Mouse (Mus musculus): ENCODE results near the gene Fam8a1.
A peak's percentile ranks its signal among the peaks of the same experiment; 100 is the strongest.

Gene Fam8a1

DNA sequence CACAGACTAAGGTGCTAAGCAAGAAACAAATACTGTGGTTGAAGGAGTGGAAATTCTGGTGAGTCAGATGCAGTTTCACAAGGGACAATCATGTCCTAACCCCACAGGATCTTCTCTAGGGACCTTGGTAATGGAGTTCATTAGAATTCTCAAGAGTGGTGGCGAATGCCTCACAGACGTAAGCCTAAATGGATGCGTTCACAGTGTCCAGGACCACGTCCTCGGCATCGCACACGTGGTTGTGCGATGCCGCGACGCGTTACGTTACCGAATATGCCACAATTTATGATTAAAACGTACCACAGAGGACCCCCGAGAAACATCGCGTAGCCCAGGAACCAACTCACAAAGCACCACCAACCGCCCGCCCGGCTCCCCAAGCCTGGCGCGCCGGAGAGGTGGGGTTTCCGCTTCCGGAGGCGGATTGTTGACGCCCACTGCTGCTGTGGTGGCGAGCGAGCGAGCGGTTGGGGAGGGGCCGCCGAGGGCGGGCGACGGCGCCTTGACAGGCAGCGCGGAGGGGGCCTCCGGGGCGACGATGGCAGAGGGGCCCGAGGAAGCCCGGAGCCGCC is at the start of gene Fam8a1:
Fam8a1 (plus strand) TSS at position 475 of the 572 bp plus-strand sequence.
- DNase-seq (ENCODE audit: low read depth, low spot score) = peak; percentile 74

- no peak for DNase-seq (ENCODE audit: low read depth, low spot score)
Measured at GRCm38 (mm10) chr13:46619633-46620032, 49.7 kb upstream of the Fam8a1 start.

- no peak for DNase-seq (ENCODE audit: low read depth, low spot score)
Measured at GRCm38 (mm10) chr13:46620964-46621757, 48.2 kb upstream of the Fam8a1 start.

DNA sequence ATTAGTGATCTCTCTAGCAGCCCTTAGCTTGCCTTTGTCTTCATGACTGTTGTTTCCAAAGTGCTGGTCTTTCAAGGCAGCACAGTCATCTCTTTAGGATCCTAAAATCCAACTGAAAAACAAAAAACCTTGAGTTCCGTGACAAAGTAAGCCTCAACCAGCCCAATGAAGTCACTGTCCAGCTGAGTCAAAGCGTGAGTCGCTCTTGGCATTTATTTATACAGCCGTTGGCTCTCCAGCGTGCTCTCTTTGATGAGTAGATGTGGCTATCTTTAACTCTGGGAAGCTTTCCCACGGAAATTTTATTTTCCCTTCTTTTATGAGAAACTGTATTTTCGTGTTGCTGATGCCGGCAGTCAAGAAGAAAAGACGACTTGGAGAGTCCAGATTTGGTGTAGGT is 42.7 kb upstream of the Fam8a1 start:
- DNase-seq (ENCODE audit: low read depth, low spot score) = no peak

GRCm38 (mm10) chr13:46627841-46628240 is 41.5 kb upstream of the Fam8a1 start:
- DNase-seq (ENCODE audit: low read depth, low spot score) = no peak

GRCm38 (mm10) chr13:46629391-46629790 is 39.9 kb upstream of the Fam8a1 start:
- no peak for DNase-seq (ENCODE audit: low read depth, low spot score)

- no peak for DNase-seq (ENCODE audit: low read depth, low spot score)
Measured at GRCm38 (mm10) chr13:46632796-46633195, 36.5 kb upstream of the Fam8a1 start.

DNA sequence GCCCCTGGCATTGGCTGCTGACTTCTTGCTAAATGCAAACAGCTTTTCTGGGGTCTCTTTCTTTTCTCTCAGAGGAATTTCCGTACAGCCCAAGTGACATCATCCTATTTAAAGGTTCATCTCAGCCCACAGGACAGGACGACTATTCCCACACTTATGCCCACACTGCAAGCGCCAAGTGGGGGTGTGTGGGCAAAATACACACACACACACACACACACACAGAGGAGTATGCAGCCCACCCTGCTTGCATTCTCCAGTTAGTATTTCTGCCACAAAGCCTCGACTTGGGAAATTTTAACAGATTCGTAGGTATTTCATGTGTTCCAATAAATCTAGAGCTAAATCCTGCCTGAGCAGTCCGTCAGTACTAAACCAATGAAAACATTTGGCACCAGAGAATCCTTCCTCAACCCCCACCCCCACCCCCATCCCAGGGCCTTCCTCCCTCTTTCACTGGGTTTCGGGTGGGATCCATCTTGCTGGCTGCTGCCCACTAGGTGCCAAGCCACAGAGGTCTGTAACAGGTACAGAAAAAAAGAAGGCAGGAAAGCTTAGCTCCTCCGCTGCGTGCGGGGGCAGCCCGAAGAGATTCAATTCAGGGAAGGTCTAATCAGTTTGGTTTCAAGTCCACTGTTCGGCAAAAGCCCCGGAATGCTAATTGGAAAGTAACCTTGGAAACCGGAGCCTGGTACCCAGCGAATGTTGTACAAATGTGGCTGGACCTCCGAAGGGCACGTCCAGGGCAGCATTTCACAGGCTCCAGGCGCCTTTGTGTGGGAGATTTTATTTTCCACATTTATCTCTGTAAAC is 35.8 kb upstream of the Fam8a1 start:
- no peak for DNase-seq (ENCODE audit: low read depth, low spot score)

- DNase-seq (ENCODE audit: low read depth, low spot score) = no peak
Measured at GRCm38 (mm10) chr13:46634133-46634488, 35.2 kb upstream of the Fam8a1 start.

GRCm38 (mm10) chr13:46640608-46641468 is 28.5 kb upstream of the Fam8a1 start:
- DNase-seq (ENCODE audit: low read depth, low spot score) = no peak

- DNase-seq (ENCODE audit: low read depth, low spot score) = peak; percentile 20
Measured at GRCm38 (mm10) chr13:46642318-46642717, 27.0 kb upstream of the Fam8a1 start.

DNA sequence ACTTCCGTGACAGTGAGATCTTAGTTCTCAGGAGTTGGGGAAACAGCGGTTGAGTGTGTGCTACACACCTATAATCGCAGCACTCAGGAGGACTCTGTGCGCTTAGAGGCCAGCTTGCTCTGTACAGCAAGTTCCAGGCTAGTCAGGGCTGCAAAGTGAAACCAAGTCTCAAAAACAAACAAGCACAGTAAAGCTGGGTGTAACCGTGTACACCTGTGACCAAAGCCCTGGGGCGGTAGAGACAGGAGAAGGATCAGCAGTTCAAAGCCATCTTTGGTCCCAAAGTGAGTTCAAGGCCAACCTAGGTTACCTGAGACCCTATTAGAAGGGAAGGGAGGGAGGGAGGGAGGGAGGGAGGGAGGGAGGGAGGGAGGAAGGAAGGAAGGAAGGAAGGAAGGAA is 25.1 kb upstream of the Fam8a1 start:
- DNase-seq (ENCODE audit: low read depth, low spot score) = no peak

- no peak for DNase-seq (ENCODE audit: low read depth, low spot score)
Measured at GRCm38 (mm10) chr13:46645476-46645875, 23.8 kb upstream of the Fam8a1 start.

- no peak for DNase-seq (ENCODE audit: low read depth, low spot score)
Measured at GRCm38 (mm10) chr13:46651853-46652252, 17.5 kb upstream of the Fam8a1 start.

DNA sequence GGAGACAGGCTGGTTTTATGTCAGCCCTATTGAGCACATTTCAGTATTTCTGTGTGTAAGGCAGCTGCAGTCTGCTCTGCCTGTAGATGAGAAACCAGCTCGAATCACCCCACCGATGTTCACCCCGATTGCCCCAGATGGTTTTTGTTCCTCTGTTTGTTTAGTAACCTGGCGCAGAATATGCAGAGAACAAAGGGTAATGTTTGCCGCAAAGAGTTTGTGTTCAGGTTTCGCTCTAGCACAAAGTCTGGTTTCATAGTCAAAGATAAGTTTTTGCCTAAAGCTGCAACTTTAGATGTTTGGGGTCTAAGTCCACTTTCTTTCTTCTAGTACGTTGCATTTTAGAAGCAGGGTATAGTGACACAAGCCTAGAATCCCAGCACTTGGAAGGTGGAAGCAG is 16.7 kb upstream of the Fam8a1 start:
- DNase-seq (ENCODE audit: low read depth, low spot score) = no peak

DNA sequence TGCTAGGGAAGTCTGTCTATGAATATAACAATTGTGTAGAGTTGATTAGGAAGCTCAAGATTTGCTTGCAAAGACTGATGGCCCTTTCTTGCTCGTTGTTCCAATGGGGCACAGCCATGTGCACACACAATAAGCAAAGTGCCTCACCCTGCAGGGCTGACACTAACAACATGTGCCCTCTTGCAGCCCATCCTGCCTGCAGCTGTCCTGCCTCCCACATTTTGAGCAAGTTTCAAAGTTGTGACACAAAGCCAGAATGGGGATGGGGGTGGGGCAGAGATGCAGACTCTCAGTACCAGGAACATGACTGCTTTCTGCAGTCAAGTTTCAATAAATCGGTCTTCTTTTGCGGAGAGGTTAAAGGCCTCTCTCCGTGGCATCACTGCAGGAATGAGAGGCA is 15.7 kb upstream of the Fam8a1 start:
- DNase-seq (ENCODE audit: low read depth, low spot score) = no peak

- no peak for DNase-seq (ENCODE audit: low read depth, low spot score)
Measured at GRCm38 (mm10) chr13:46654566-46654965, 14.8 kb upstream of the Fam8a1 start.

DNA sequence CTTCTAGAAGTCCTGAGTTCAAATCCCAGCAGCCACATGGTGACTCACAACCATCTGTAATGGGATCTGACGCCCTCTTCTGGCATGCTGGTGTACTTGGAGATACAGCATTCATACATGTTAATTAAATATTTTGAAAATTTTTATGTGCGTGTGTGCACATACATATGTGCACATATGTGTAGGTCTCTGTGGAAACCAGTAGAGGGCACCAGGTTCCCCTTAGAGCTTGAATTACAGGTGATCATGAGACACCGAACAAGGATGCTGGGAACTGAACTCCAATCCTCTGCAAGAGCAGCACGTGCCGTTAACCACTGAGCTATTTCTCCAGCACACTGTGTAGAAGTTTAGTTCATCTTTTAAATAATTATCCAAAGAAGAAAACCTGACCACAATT is 10.1 kb upstream of the Fam8a1 start:
- no peak for DNase-seq (ENCODE audit: low read depth, low spot score)

GRCm38 (mm10) chr13:46663461-46663964 is 5.8 kb upstream of the Fam8a1 start:
- no peak for DNase-seq (ENCODE audit: low read depth, low spot score)

GRCm38 (mm10) chr13:46669620-46670271 is 424 bp downstream of the Fam8a1 start:
- DNase-seq (ENCODE audit: low read depth, low spot score) = no peak

DNA sequence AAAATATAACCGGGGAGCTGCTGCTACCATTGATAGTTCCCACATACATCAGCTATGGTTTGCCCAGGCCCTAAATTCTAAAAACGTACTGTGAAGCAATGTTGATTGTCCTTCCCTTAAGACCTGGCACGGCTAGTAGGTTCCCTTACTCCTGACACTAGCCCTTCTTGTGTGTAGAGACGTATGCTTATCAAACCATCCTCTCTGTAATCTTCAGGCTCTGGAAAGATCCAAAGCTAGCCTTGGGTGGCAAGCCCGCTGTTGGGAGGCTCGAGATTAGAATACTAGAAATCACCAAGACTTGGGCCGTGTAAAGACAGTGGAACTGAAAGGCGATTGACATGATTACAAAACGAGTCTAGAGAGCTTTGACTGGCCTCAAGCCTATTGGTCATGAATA is 1.2 kb downstream of the Fam8a1 start:
- no peak for DNase-seq (ENCODE audit: low read depth, low spot score)

All from WW6 (cell line).